Mouse (Mus musculus) hematopoietic stem cell, adult 5-6 weeks (primary cell): ENCODE measurements at regions not wholly inside any gene's neighbourhood (a gene's known extent, or its start where the extent isn't known, plus 50 kb on each side); places are given as distances from the start of the nearest gene placed in this dataset.

Experiments
- ATAC-seq, 2 experiments: fragments of 125-278 bp in 1 of 2; replicated peaks in 1 of 2; 2 replicates each; pipeline ENCODE4 v1.8.0; 2016 to 2017; ENCODE audit warnings: inconsistent platforms in 2 of 2, mild to moderate bottlenecking in 2 of 2, moderate number of reproducible peaks in 2 of 2, low read depth in 1 of 2, moderate TSS enrichment in 1 of 2; ENCODE audit not compliant: low FRiP score in 2 of 2, poor library complexity in 2 of 2, severe bottlenecking in 2 of 2, insufficient read depth in 1 of 2, low TSS enrichment in 1 of 2

- ATAC-seq, result no peak
These were observed 74.5 kb upstream of the Boc start for GRCm38 (mm10) chr16:44633059-44633667.

- ATAC-seq, result no peak
These were observed 73.8 kb upstream of the Boc start for GRCm38 (mm10) chr16:44632330-44633058.

- ATAC-seq, result no peak
These were observed 72.8 kb upstream of the Boc start for GRCm38 (mm10) chr16:44631357-44632053.

- no peak for ATAC-seq
These were observed 72.2 kb upstream of the Boc start for GRCm38 (mm10) chr16:44630861-44631260.

- no peak for ATAC-seq
These were observed 71.7 kb upstream of the Boc start for GRCm38 (mm10) chr16:44630426-44630825.

GRCm38 (mm10) chr16:44629296-44630275 lies 70.9 kb upstream of the Boc start:
- ATAC-seq, result no peak

GRCm38 (mm10) chr16:44625871-44626293 lies 67.2 kb upstream of the Boc start:
- ATAC-seq, result no peak

GRCm38 (mm10) chr16:44625108-44625616 lies 66.5 kb upstream of the Boc start:
- ATAC-seq, result no peak

GRCm38 (mm10) chr16:44621573-44621972 lies 62.9 kb upstream of the Boc start:
- ATAC-seq, result no peak

GRCm38 (mm10) chr16:44620536-44620935 lies 61.8 kb upstream of the Boc start:
- no peak for ATAC-seq

GRCm38 (mm10) chr16:44619476-44620103 lies 60.9 kb upstream of the Boc start:
- no peak for ATAC-seq

GRCm38 (mm10) chr16:44617041-44617440 lies 58.3 kb upstream of the Boc start:
- no peak for ATAC-seq

GRCm38 (mm10) chr16:44616376-44616775 lies 57.7 kb upstream of the Boc start:
- no peak for ATAC-seq

GRCm38 (mm10) chr16:44615878-44616206 lies 57.1 kb upstream of the Boc start:
- ATAC-seq, result no peak

GRCm38 (mm10) chr16:44615172-44615877 lies 56.6 kb upstream of the Boc start:
- no peak for ATAC-seq

- no peak for ATAC-seq
These were observed 55.5 kb upstream of the Boc start for GRCm38 (mm10) chr16:44614235-44614634.
